Mouse (Mus musculus): ENCODE results near the gene Spast.

DNA sequence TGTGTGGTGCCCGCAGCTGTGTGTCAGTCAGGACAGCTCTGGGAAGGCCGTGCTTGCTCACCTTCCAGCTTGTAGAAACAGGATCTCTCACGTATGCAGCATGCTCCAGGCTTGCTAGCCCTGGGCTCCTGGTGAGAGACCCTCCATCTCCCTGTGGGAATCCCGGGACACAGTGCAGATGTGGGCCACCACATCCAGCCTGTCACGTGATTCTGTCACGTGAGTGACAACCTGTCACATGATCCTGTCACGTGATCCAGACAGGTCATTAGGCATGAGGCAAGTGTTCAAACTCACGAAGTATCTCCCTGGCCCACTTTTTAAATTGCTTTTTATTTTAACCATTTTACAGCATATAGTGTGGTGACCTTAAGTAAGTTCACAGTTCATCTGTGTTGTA lies 74.5 kb downstream of the Spast start:
- TF ChIP-seq GATA1 (IDR thresholded peaks at IDR 0.05; ENCODE audit: low read length), result no peak
- no peak for TF ChIP-seq TAL1 (IDR thresholded peaks at IDR 0.05; ENCODE audit: low read length)

Measured in erythroblast, embryonic 14.5 days (primary cell).